Mouse (Mus musculus) ES-Bruce4 (cell line): ENCODE data around the gene Prss57.

Experiments
- CTCF ChIP-seq: IDR thresholded peaks from one replicate; pipeline ENCODE4 v1.8.1; 2011; ENCODE audit warnings: low read depth, low read length
- POLR2A ChIP-seq: IDR thresholded peaks from one replicate; pipeline ENCODE4 v1.8.1; 2011; ENCODE audit warnings: low read length; ENCODE audit not compliant: insufficient read depth

DNA sequence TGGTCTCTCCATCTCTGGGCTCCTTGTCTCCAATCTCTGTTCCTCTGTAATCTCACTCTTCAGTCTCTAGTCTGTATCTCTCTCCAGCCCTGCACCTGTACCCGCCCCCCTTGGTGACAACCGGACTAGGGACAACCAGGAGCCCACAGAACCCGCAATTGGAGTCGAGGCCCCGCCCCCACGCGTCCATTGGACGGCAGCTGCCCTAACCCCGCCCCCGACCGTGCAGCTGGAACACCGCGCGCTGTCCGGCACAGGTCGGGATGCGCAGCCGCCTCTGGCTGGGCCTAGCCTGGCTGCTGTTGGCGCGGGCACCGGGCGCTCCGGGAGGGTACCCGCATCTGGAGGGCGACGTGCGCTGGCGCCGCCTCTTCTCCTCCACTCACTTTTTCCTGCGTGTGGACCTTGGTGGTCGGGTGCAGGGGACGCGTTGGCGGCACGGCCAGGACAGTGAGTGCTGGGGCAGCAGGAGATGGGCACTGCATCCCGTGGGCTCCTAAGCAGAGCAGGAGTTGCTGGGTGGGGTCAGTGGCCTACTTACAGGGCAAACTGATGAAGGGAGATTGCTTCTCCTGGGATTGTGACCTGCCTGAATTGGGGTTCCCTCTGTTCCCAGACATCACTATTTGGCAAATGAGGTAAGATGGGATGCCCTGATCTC lies 35.8 kb downstream of the Prss57 start, which contains the start of gene Fgf22:
- TF ChIP-seq POLR2A, result no peak
- no peak for TF ChIP-seq CTCF
